Mouse (Mus musculus) erythroblast, embryonic 14.5 days (primary cell): ENCODE data around the gene Erich6. TPM values are rescaled to one million over a fixed set of nuclear protein-coding genes. Genes with fewer than 3 reads are reported as not detected.
"Not testable (repeated sequence)": the region's sequence is repeated elsewhere in the genome, so short reads cannot be mapped to it uniquely, and the experiment has no call there.

Source experiments
- H3K27me3 ChIP-seq: 2 replicates; pipeline ENCODE4 v1.6.1; 2012; ENCODE audit warnings: inconsistent platforms; ENCODE audit not compliant: control insufficient read depth
- H3K36me3 ChIP-seq: 2 replicates; pipeline ENCODE4 v1.6.1; 2012; ENCODE audit warnings: mild to moderate bottlenecking, inconsistent platforms; ENCODE audit not compliant: control insufficient read depth
- H3K4me1 ChIP-seq: 2 replicates; pipeline ENCODE4 v1.6.1; 2012; ENCODE audit warnings: inconsistent platforms; ENCODE audit not compliant: control insufficient read depth
- H3K4me3 ChIP-seq: replicated peaks from 2 replicates; pipeline ENCODE3; 2012; ENCODE audit warnings: moderate library complexity, mild to moderate bottlenecking, inconsistent platforms
- H3K9me3 ChIP-seq: 2 replicates; pipeline ENCODE4 v1.6.1; 2012; ENCODE audit warnings: low read length, inconsistent platforms, mixed read lengths; ENCODE audit not compliant: control insufficient read depth
- GATA1 ChIP-seq: IDR thresholded peaks from 2 replicates; pipeline ENCODE4 v1.6.1; 2012; ENCODE audit warnings: low read length, inconsistent platforms, mixed read lengths
- TAL1 ChIP-seq: IDR thresholded peaks from 3 replicates; pipeline ENCODE4 v1.6.1; 2012; ENCODE audit warnings: low read length, inconsistent platforms, mixed read lengths
- polyA plus RNA-seq: library from polyadenylated mRNA; stranded (reverse); fragments of >175 nt; gene quantifications from 2 replicates; pipeline ENCODE4 v1.2.3, GENCODE M21; 2012

The Erich6 gene
- polyA plus RNA-seq, 1 experiment = not detected

GRCm38 (mm10) chr3:58608506-58608905, 28.5 kb downstream of the Erich6 start:
- Histone ChIP-seq H3K9me3 (peaks cover 4% of the 10 kb centered on the region), H3K27me3 (no peaks in the 10 kb centered on the region), H3K4me3 (no peak overlapping the region), H3K4me1 (no peaks in the 10 kb centered on the region), H3K36me3 (no peaks in the 10 kb centered on the region)
- TF ChIP-seq TAL1 = no peak
- TF ChIP-seq GATA1 = no peak

GRCm38 (mm10) chr3:58593623-58594022, 43.4 kb downstream of the Erich6 start:
- no peak for TF ChIP-seq GATA1
- no peak for TF ChIP-seq TAL1
- H3K4me3 ChIP-seq = no peak overlapping the region
- peaks cover 56% of the 10 kb centered on the region for H3K36me3 ChIP-seq
- H3K27me3 ChIP-seq = no peaks in the 10 kb centered on the region
- H3K9me3 ChIP-seq = 0 out of 2 replicates have a peak, but pooled peaks cover under 1% of the 10 kb centered on the region
- no peaks in the 10 kb centered on the region for H3K4me1 ChIP-seq

DNA sequence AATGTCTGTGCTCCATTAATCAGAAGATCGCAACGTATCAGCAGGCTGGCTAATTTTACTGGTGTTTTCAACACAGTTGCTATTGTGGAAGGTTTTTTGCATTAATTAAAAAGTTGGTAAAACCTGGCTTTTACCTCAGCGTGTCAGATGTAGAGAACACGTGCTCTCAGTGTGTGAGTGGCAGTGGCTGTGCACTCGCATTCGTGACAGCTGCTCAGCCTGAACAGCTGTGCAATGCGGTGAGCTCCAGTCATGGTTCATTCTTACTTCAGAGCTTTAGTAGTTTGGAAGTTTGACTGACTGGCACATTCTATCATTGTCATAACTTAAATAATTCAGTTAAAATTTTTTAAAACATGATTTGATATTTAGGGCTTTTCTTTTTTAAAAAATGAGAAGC, 44.3 kb downstream of the Erich6 start:
- H3K4me1 ChIP-seq, H3K9me3 ChIP-seq, H3K27me3 ChIP-seq, H3K4me3 ChIP-seq: not testable (repeated sequence)
- H3K36me3 ChIP-seq = peaks cover 63% of the 10 kb centered on the region

- not testable (repeated sequence) for H3K4me3 ChIP-seq, H3K9me3 ChIP-seq, H3K4me1 ChIP-seq, H3K27me3 ChIP-seq
- peaks cover 81% of the 10 kb centered on the region for H3K36me3 ChIP-seq
These were observed 46.5 kb downstream of the Erich6 start for GRCm38 (mm10) chr3:58590544-58590943.

GRCm38 (mm10) chr3:58582788-58583426, 54.1 kb downstream of the Erich6 start:
- Histone ChIP-seq H3K27me3 (no peaks in the 10 kb centered on the region), H3K9me3 (no peaks in the 10 kb centered on the region), H3K4me3 (no peak overlapping the region), H3K4me1 (peaks cover 37% of the 10 kb centered on the region), H3K36me3 (peaks cover 52% of the 10 kb centered on the region)
- TF ChIP-seq TAL1 (no peak), GATA1 (no peak)

- no peak overlapping the region for H3K4me3 ChIP-seq
- H3K36me3 ChIP-seq = peaks cover 46% of the 10 kb centered on the region
These were observed 54.7 kb downstream of the Erich6 start for GRCm38 (mm10) chr3:58582297-58582696.

DNA sequence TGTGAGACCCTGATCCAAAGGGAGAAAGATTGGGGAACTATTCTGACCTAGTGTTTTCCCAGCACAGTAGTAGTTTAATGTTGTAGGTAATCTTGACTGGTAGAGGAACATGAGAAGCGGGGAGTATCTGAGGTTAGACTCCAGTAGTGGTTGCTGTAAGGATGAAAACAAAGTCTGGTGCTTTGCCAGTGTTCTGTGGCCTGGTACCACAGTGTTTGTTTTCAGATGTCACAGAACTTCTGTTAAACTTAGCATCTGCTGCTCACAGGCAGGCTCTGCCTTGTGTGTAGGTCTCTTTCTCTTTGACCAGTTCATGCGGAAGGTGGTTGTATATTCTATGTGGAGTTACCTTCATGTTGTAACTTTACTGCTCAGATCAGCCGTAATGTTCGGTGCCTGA, 55.5 kb downstream of the Erich6 start:
- no peak for TF ChIP-seq TAL1
- TF ChIP-seq GATA1 = no peak
- H3K27me3 ChIP-seq = no peaks in the 10 kb centered on the region
- no peaks in the 10 kb centered on the region for H3K9me3 ChIP-seq
- H3K4me3 ChIP-seq = no peak overlapping the region
- peaks cover 39% of the 10 kb centered on the region for H3K4me1 ChIP-seq
- H3K36me3 ChIP-seq = peaks cover 40% of the 10 kb centered on the region

More at GRCm38 (mm10) chr3:58582297-58582696, 54.7 kb downstream of the Erich6 start:
- no peaks in the 10 kb centered on the region for H3K27me3 ChIP-seq
- no peaks in the 10 kb centered on the region for H3K9me3 ChIP-seq
- peaks cover 39% of the 10 kb centered on the region for H3K4me1 ChIP-seq
- TF ChIP-seq TAL1 = no peak
- no peak for TF ChIP-seq GATA1

- no peak for TF ChIP-seq GATA1
- no peak for TF ChIP-seq TAL1
- Histone ChIP-seq H3K27me3 (no peaks in the 10 kb centered on the region), H3K4me1 (peaks cover 41% of the 10 kb centered on the region), H3K9me3 (no peaks in the 10 kb centered on the region), H3K4me3 (peak overlapping the region; percentile 77), H3K36me3 (peaks cover 25% of the 10 kb centered on the region)
These were observed 59.4 kb downstream of the Erich6 start for GRCm38 (mm10) chr3:58577506-58578050.

- TF ChIP-seq TAL1 = no peak
- TF ChIP-seq GATA1 = no peak
- Histone ChIP-seq H3K4me1 (peaks cover 36% of the 10 kb centered on the region), H3K9me3 (no peaks in the 10 kb centered on the region), H3K27me3 (no peaks in the 10 kb centered on the region), H3K4me3 (peak overlapping the region; percentile 77), H3K36me3 (peaks cover 25% of the 10 kb centered on the region)
These were observed 59.9 kb downstream of the Erich6 start for GRCm38 (mm10) chr3:58577067-58577503.
